Mouse (Mus musculus): ENCODE measurements at regions not wholly inside any gene's neighbourhood (a gene's known extent, or its start where the extent isn't known, plus 50 kb on each side); places are given as distances from the start of the nearest gene placed in this dataset.

GRCm38 (mm10) chr8:115768631-115769030, 61.0 kb upstream of the Maf start:
- TF ChIP-seq CTCF (IDR thresholded peaks at IDR 0.05; ENCODE audit: borderline replicate concordance, insufficient read depth, low read depth, low read length) (no peak), POLR2A (IDR thresholded peaks at IDR 0.05; ENCODE audit: borderline replicate concordance, insufficient read depth, low read length) (no peak)

Data from cerebellum, adult 2 months (tissue).